Mouse (Mus musculus): ENCODE results near the gene Ppfia4. TPM values are rescaled to one million over a fixed set of nuclear protein-coding genes. Genes with fewer than 3 reads are reported as not detected.

The Ppfia4 gene
- total and polyA plus RNA-seq, 3 experiments, result 0.30 to 5.4 (median 1.8) TPM

DNA sequence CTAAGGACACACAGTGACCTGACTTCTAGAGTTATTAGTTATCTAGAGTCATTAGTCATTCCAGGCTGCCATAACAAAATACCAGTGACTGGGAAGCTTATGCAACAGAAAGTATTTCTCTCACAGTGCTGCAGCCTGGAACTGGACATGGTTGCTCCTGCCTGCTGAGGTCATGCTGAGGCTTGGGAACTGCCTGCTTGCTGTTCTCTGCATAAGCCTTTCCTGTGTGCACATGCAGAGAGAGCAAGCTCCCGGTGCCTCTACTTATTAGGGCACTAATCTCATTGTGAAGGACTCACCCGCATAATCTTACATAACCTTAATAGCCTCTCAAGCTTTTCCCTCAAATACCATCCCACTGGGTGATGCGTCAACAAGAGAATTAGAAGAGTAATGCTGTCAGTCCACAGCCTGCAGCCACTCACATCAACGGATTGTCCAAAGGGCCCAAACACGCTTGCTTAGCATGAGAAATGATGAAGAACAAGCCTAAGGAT is 59.9 kb downstream of the Ppfia4 start:
- Histone ChIP-seq H3K4me2 (ENCODE audit: insufficient read depth, low read depth, poor library complexity, severe bottlenecking) (no peak overlapping the region), H3K27ac (ENCODE audit: insufficient read depth, low read depth) (no peak overlapping the region), H3K79me2 (replicated peaks; ENCODE audit: control insufficient read depth, extremely low read depth, insufficient read depth, poor library complexity, severe bottlenecking) (no peaks in the 10 kb centered on the region), H3K9me3 (replicated peaks; ENCODE audit: low read length) (no peaks in the 10 kb centered on the region), H3K9ac (ENCODE audit: insufficient read depth, low read depth) (no peak overlapping the region), H3K4me3 (replicated peaks in 1 of 3; ENCODE audit: low read depth in 2 of 3, low read length in 2 of 3, poor library complexity in 1 of 3) (no peak overlapping the region), H3K4me1 (ENCODE audit: control insufficient read depth in 1 of 2, insufficient read depth in 2 of 2) (no peaks in the 10 kb centered on the region), H3K36me3 (replicated peaks in 1 of 2; ENCODE audit: control insufficient read depth in 1 of 2, insufficient read depth in 1 of 2, low read length in 1 of 2) (no peaks in the 10 kb centered on the region), H3K27me3 (replicated peaks) (no peaks in the 10 kb centered on the region)
- in situ Hi-C loops (cut with MboI; ENCODE audit: low pct_ligation_motif_present, low pct_unique_long_range_greater_than_20kb, low sequenced_read_pairs), result no loop called here
- TF ChIP-seq CTCF (conservative IDR thresholded peaks at IDR 0.05 in 1 of 2, IDR thresholded peaks at IDR 0.05 in 1 of 2; ENCODE audit: low read depth in 2 of 2, low read length in 2 of 2), result no peak
- no peak for TF ChIP-seq UBTF (IDR thresholded peaks at IDR 0.05; ENCODE audit: low read depth, low read length)
- no peak for TF ChIP-seq JUN (IDR thresholded peaks at IDR 0.05; ENCODE audit: insufficient read depth, low read depth, low read length)
- no peak for TF ChIP-seq SIN3A (IDR thresholded peaks at IDR 0.05; ENCODE audit: low read length)
- TF ChIP-seq BHLHE40 (IDR thresholded peaks at IDR 0.05; ENCODE audit: low read depth, low read length), result no peak
- dilution Hi-C loops (cut with MboI; ENCODE audit: extremely low pct_ligation_motif_present, extremely low pct_unique_long_range_greater_than_20kb, low sequenced_read_pairs), result no loop called here
- DNase-seq (ENCODE audit: extremely low read depth), result no peak

DNA sequence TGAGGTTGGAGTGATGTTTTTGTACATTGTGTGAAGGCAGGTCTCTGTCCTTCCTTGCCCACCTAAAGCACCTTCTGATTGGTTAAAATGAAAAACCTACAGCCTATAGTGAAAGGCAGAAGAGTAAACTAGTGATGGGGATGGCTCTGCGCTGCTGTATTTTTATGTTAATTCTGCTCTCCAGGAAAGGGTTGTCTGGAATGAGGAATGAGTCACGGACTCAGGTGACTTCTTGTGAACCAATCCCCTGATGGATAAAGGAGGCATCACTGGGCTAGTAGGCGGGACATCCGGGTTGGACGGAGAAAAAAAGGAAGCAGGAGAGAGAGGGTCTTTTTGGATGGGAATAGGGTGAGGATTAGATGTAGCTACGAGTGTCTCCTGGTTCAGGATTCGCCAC is 62.7 kb downstream of the Ppfia4 start:
- Histone ChIP-seq H3K4me3 (replicated peaks in 1 of 3; ENCODE audit: low read depth in 2 of 3, low read length in 2 of 3, poor library complexity in 1 of 3) (no peak overlapping the region), H3K4me1 (ENCODE audit: control insufficient read depth in 1 of 2, insufficient read depth in 2 of 2) (no peaks in the 10 kb centered on the region), H3K4me2 (ENCODE audit: insufficient read depth, low read depth, poor library complexity, severe bottlenecking) (no peak overlapping the region), H3K9me3 (replicated peaks; ENCODE audit: low read length) (no peaks in the 10 kb centered on the region), H3K36me3 (replicated peaks in 1 of 2; ENCODE audit: control insufficient read depth in 1 of 2, insufficient read depth in 1 of 2, low read length in 1 of 2) (no peaks in the 10 kb centered on the region), H3K79me2 (replicated peaks; ENCODE audit: control insufficient read depth, extremely low read depth, insufficient read depth, poor library complexity, severe bottlenecking) (no peaks in the 10 kb centered on the region), H3K27ac (ENCODE audit: insufficient read depth, low read depth) (no peak overlapping the region), H3K27me3 (replicated peaks) (no peaks in the 10 kb centered on the region), H3K9ac (ENCODE audit: insufficient read depth, low read depth) (no peak overlapping the region)
- dilution Hi-C loops (cut with MboI; ENCODE audit: extremely low pct_ligation_motif_present, extremely low pct_unique_long_range_greater_than_20kb, low sequenced_read_pairs) (no loop called here), in situ Hi-C loops (cut with MboI; ENCODE audit: low pct_ligation_motif_present, low pct_unique_long_range_greater_than_20kb, low sequenced_read_pairs) (no loop called here)
- DNase-seq (ENCODE audit: extremely low read depth), result no peak
- TF ChIP-seq CHD2 (IDR thresholded peaks at IDR 0.05; ENCODE audit: low read length) (no peak), USF1 (IDR thresholded peaks at IDR 0.05; ENCODE audit: low read depth, low read length) (no peak), SIN3A (IDR thresholded peaks at IDR 0.05; ENCODE audit: low read length) (no peak), ETS1 (conservative IDR thresholded peaks at IDR 0.05; ENCODE audit: low read depth, low read length) (no peak), CHD1 (IDR thresholded peaks at IDR 0.05; ENCODE audit: low read depth, low read length) (no peak), NRF1 (IDR thresholded peaks at IDR 0.05; ENCODE audit: low read depth, low read length) (no peak), TCF12 (IDR thresholded peaks at IDR 0.05; ENCODE audit: low read depth, low read length) (no peak), EP300 (IDR thresholded peaks at IDR 0.05; ENCODE audit: low read length) (no peak), RAD21 (IDR thresholded peaks at IDR 0.05; ENCODE audit: low read depth, low read length) (no peak)

DNA sequence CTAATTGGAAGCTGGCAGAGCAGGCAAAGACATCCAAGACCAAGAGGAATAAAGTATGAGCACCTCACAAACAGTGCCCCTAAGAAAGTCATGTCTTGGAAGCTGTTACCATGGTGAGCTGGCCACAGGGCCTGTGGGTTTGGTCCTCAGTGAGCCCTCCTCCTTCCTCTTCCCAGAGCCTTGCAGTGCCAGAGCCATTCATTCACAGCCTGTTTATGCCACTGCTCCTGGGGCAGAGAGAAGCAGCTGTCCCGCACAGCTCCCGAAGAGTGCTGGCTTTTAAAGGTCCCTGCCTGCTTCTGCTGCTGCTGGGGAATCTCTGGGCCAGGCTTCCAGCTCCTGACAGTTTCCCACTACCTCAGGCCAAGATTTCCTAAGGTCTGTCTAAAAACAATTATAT is 66.9 kb downstream of the Ppfia4 start:
- no peak for DNase-seq (ENCODE audit: extremely low read depth)
- Histone ChIP-seq H3K27ac (ENCODE audit: insufficient read depth, low read depth) (no peak overlapping the region), H3K4me3 (replicated peaks in 1 of 3; ENCODE audit: low read depth in 2 of 3, low read length in 2 of 3, poor library complexity in 1 of 3) (no peak overlapping the region), H3K9me3 (replicated peaks; ENCODE audit: low read length) (peaks cover 5% of the 10 kb centered on the region), H3K4me1 (ENCODE audit: control insufficient read depth in 1 of 2, insufficient read depth in 2 of 2) (0 out of 4 replicates have a peak, but pooled peaks cover 0 to 3% of the 10 kb centered on the region in 2 experiments), H3K9ac (ENCODE audit: insufficient read depth, low read depth) (no peak overlapping the region), H3K4me2 (ENCODE audit: insufficient read depth, low read depth, poor library complexity, severe bottlenecking) (no peak overlapping the region), H3K36me3 (replicated peaks in 1 of 2; ENCODE audit: control insufficient read depth in 1 of 2, insufficient read depth in 1 of 2, low read length in 1 of 2) (no peaks in the 10 kb centered on the region), H3K79me2 (replicated peaks; ENCODE audit: control insufficient read depth, extremely low read depth, insufficient read depth, poor library complexity, severe bottlenecking) (no peaks in the 10 kb centered on the region), H3K27me3 (replicated peaks) (no peaks in the 10 kb centered on the region)
- dilution Hi-C loops (cut with MboI; ENCODE audit: extremely low pct_ligation_motif_present, extremely low pct_unique_long_range_greater_than_20kb, low sequenced_read_pairs) (no loop called here), in situ Hi-C loops (cut with MboI; ENCODE audit: low pct_ligation_motif_present, low pct_unique_long_range_greater_than_20kb, low sequenced_read_pairs) (no loop called here)
- TF ChIP-seq TBP (conservative IDR thresholded peaks at IDR 0.05; ENCODE audit: low read depth, low read length), result no peak
- no peak for TF ChIP-seq MEF2A (IDR thresholded peaks at IDR 0.05; ENCODE audit: borderline replicate concordance, low read depth, low read length)
- no peak for TF ChIP-seq POLR2A (IDR thresholded peaks at IDR 0.05; ENCODE audit: low read depth, low read length)
- TF ChIP-seq PAX5 (IDR thresholded peaks at IDR 0.05; ENCODE audit: low read length), result no peak
- TF ChIP-seq CHD2 (IDR thresholded peaks at IDR 0.05; ENCODE audit: low read length), result no peak
- no peak for TF ChIP-seq TCF12 (IDR thresholded peaks at IDR 0.05; ENCODE audit: low read depth, low read length)
- TF ChIP-seq RAD21 (IDR thresholded peaks at IDR 0.05; ENCODE audit: low read depth, low read length), result no peak
- TF ChIP-seq UBTF (IDR thresholded peaks at IDR 0.05; ENCODE audit: low read depth, low read length), result no peak
- no peak for TF ChIP-seq USF2 (conservative IDR thresholded peaks at IDR 0.05; ENCODE audit: low read depth, low read length)
- TF ChIP-seq BHLHE40 (IDR thresholded peaks at IDR 0.05; ENCODE audit: low read depth, low read length), result no peak
- TF ChIP-seq CHD1 (IDR thresholded peaks at IDR 0.05; ENCODE audit: low read depth, low read length), result no peak
- TF ChIP-seq IRF4 (IDR thresholded peaks at IDR 0.05; ENCODE audit: low read depth, low read length), result no peak
- TF ChIP-seq ETS1 (conservative IDR thresholded peaks at IDR 0.05; ENCODE audit: low read depth, low read length), result no peak
- no peak for TF ChIP-seq JUND (conservative IDR thresholded peaks at IDR 0.05; ENCODE audit: low read depth, low read length)
- TF ChIP-seq EP300 (IDR thresholded peaks at IDR 0.05; ENCODE audit: low read length), result no peak
- no peak for TF ChIP-seq ZMIZ1 (IDR thresholded peaks at IDR 0.05; ENCODE audit: low read depth, low read length)
- no peak for TF ChIP-seq NRF1 (IDR thresholded peaks at IDR 0.05; ENCODE audit: low read depth, low read length)
- TF ChIP-seq GABPA (IDR thresholded peaks at IDR 0.05; ENCODE audit: insufficient replicate concordance, low read depth, low read length), result no peak
- TF ChIP-seq ZNF384 (IDR thresholded peaks at IDR 0.05; ENCODE audit: low read depth, low read length), result no peak
- no peak for TF ChIP-seq ELF1 (IDR thresholded peaks at IDR 0.05; ENCODE audit: low read depth, low read length)

Data from CH12.LX (cell line).